Comparison of ENCODE assay signal across 12 mouse cellular contexts in the genomic region with DNA sequence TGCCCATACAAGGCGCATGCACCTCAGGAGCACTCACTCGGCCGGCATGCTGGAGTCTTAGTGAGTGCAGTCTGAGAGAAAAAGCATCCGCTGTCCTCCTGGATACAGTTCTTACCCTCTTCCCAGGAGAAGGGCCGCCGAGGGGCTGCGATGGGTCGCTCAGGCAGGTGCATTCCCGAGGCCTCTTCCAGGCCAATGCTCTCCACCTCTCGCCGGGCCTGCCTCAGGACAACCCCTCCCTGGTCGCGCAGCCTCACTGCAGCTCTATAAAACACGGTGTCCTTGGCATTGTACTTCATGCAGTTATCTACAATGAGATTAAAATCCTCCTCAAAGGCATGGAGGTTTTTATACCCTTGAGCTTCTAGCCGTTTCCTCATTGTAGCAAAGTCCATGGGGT.
"Had no signal": no experiment of that assay in that cellular context is flagged by ENCODE, and none has a peak within 500 bp of the region (broad histone marks: within the 10 kb centered on the region; RNA-seq: fewer than 3 reads in every experiment).

No protein-coding gene starts in this region.

- DNase-seq: kidney, adult 8-10 months; kidney, postnatal 25 days; layer of hippocampus, adult 9-11 months; layer of hippocampus, postnatal 36 days; liver; liver, embryonic 13.5 days; liver, postnatal 0 days; midbrain, embryonic 14.5 days; retina, postnatal 1 day; right cerebral cortex, postnatal 14 days; thymus, adult 2 months; thymus, postnatal 25 days had no signal
